Mouse (Mus musculus): ENCODE results near the gene Trpm3.

DNA sequence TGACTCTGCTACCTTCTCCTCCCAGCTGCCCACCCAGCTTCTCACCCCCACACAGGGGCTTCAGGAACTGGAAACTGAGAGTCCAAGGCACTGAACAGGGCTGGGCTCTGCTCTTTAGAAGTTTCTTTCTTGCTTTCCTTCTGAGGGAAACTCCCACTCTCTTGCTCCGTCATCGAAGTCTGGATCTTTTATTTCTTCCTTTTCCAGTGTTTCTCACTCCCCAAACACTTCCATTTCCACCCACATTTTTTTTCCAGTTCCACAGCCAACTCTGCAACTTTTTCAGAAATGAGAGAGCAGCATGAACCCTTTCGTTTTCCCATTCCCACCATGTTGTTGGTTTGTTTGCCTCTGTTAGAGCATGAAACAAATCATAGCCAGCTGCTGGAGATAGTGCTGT lies 650.9 kb downstream of the Trpm3 start:
- TF ChIP-seq CTCF (IDR thresholded peaks at IDR 0.05; ENCODE audit: low read depth) = no peak
- no peak for TF ChIP-seq EP300 (IDR thresholded peaks at IDR 0.05; ENCODE audit: low read depth)
